ENCODE assay signal across 19 mouse cellular contexts in the genomic region with DNA sequence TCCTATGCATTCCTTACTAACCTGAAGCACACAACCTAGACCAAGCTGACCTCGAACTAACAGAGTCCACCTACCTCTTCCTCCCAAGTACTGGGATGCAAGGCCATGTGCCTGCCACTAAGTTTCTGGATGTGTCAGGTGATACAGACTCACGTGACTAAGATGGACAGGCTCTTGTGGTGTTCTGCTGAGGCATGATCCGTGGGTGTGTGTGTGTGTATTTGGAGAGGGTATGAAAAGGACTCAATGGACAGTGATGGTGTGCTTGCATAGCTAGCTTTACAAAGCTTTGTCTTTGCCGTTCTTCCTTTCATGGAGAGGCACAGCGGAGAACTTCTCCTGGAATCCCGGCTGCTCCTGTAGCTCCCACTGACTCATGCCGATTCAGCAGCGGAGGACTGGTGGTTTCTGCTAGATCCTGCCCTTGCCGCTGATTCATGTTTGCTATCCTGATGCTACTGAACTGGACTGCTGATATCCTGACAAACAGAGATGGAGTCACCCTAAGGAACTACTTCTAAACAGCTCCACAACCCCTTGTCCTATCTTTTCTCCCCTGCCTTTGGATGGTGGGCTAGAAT. TPM values are rescaled to one million over a fixed set of nuclear protein-coding genes. Genes with fewer than 3 reads are reported as not detected.
A peak's percentile ranks its signal among the peaks of the same experiment; 100 is the strongest.
DNase-seq lines count a peak whose midpoint lies in the region; ATAC-seq and TF ChIP-seq lines count a peak whose summit lies in the region.
"Had no signal": no experiment of that assay in that cellular context is flagged by ENCODE, and none has a peak within 500 bp of the region (broad histone marks: within the 10 kb centered on the region; RNA-seq: fewer than 3 reads in every experiment).

No protein-coding gene starts in this region.

- 63% methylated on average over 9 of the region's 9 CpGs for WGBS in lung, postnatal 0 days
- 63% methylated on average over 9 of the region's 9 CpGs for WGBS in intestine, postnatal 0 days

- TF ChIP-seq CTCF in lung, postnatal 0 days (IDR thresholded peaks at IDR 0.05), result no peak
- TF ChIP-seq CTCF in intestine, postnatal 0 days (IDR thresholded peaks at IDR 0.05; ENCODE audit: low read depth), result no peak

- H3K4me3 ChIP-seq in lung, postnatal 0 days (ENCODE audit: low read depth, low read length), result no peak overlapping the region
- H3K4me3 ChIP-seq in intestine, postnatal 0 days (ENCODE audit: low read depth, low read length), result no peak overlapping the region
- H3K4me3 ChIP-seq: forebrain, embryonic 15.5 days; midbrain, embryonic 10.5 days; neural tube, embryonic 12.5 days had no signal

- H3K9ac ChIP-seq in lung, postnatal 0 days (replicated peaks; ENCODE audit: low read depth), result no peak overlapping the region
- H3K9ac ChIP-seq in intestine, postnatal 0 days (ENCODE audit: low read depth, low read length), result no peak overlapping the region
- H3K9ac ChIP-seq: forebrain, embryonic 15.5 days; neural tube, embryonic 12.5 days had no signal

- H3K4me2 ChIP-seq in lung, postnatal 0 days (replicated peaks; ENCODE audit: low read depth, low read length), result no peak overlapping the region
- no peak overlapping the region for H3K4me2 ChIP-seq in intestine, postnatal 0 days (replicated peaks; ENCODE audit: low read depth)
- H3K4me2 ChIP-seq: forebrain, embryonic 15.5 days; heart, embryonic 11.5 days; neural tube, embryonic 12.5 days had no signal

- intact Hi-C loops in gastrocnemius, postnatal 36 days (cut with DNase I), result no loop called here

- peak; percentile 18 for ATAC-seq in lung, postnatal 0 days
- no peak for ATAC-seq in intestine, postnatal 0 days
- ATAC-seq: forebrain, embryonic 15.5 days; hindbrain, postnatal 0 days had no signal

- H3K9me3 ChIP-seq in lung, postnatal 0 days (ENCODE audit: low read length), result no peaks in the 10 kb centered on the region
- H3K9me3 ChIP-seq in intestine, postnatal 0 days (ENCODE audit: control insufficient read depth), result no peaks in the 10 kb centered on the region
- H3K9me3 ChIP-seq: forebrain, embryonic 15.5 days; midbrain, embryonic 10.5 days; neural tube, embryonic 12.5 days had no signal

- H3K4me1 ChIP-seq in lung, postnatal 0 days (ENCODE audit: insufficient read depth, low read depth, low read length), result peaks cover 6% of the 10 kb centered on the region; the same call in 1 of the 2 replicates
- peaks cover 4% of the 10 kb centered on the region; the same call in 1 of the 2 replicates for H3K4me1 ChIP-seq in intestine, postnatal 0 days (replicated peaks; ENCODE audit: control insufficient read depth, insufficient read depth, low read length)

- H3K27ac ChIP-seq in lung, postnatal 0 days (ENCODE audit: low read length), result peak overlapping the region; percentile 88
- peak overlapping the region; percentile 54; the same call in 1 of the 2 replicates for H3K27ac ChIP-seq in intestine, postnatal 0 days (ENCODE audit: low read depth, low read length)
- H3K27ac ChIP-seq: forebrain, embryonic 15.5 days; hindbrain, postnatal 0 days; midbrain, embryonic 10.5 days; neural tube, embryonic 12.5 days had no signal

- TF ChIP-seq EP300 in lung, postnatal 0 days (IDR thresholded peaks at IDR 0.05), result no peak

- H3K36me3 ChIP-seq in lung, postnatal 0 days (ENCODE audit: insufficient read depth, low read length), result no peaks in the 10 kb centered on the region
- no peaks in the 10 kb centered on the region for H3K36me3 ChIP-seq in intestine, postnatal 0 days (ENCODE audit: control insufficient read depth, insufficient read depth)
- H3K36me3 ChIP-seq: forebrain, embryonic 15.5 days; midbrain, embryonic 10.5 days; neural tube, embryonic 12.5 days had no signal

- H3K27me3 ChIP-seq in lung, postnatal 0 days (replicated peaks; ENCODE audit: insufficient read depth, low read length), result no peaks in the 10 kb centered on the region
- H3K27me3 ChIP-seq in intestine, postnatal 0 days (replicated peaks; ENCODE audit: control insufficient read depth, insufficient read depth, low read length), result no peaks in the 10 kb centered on the region
- H3K27me3 ChIP-seq: forebrain, embryonic 15.5 days; neural tube, embryonic 12.5 days had no signal

- DNase-seq in adrenal gland, adult (ENCODE audit: inconsistent age in 2 of 2, low spot score in 1 of 2), result peak; percentile 55 to 57
- no peak for DNase-seq in adrenal gland, postnatal 10 days
- DNase-seq in lung, postnatal 0 days (ENCODE audit: low spot score), result no peak
- DNase-seq in lung, postnatal 25 days (ENCODE audit: low spot score), result no peak
- no peak for DNase-seq in gastrocnemius, postnatal 36 days
- no peak for DNase-seq in spleen, adult 12 weeks (ENCODE audit: low spot score)
- no peak for DNase-seq in embryo, embryonic 10 days (ENCODE audit: low spot score)
- DNase-seq: cerebellum, adult 18-20 months; cerebellum, postnatal 36 days; layer of hippocampus, postnatal 36 days; thymus, adult 18-20 months had no signal

RNA-seq across cellular contexts. Expression of a gene that starts 16.7 kb away (rescaled TPM):
- 10 to 100 TPM; 58.5 to 60.9 TPM for total RNA-seq in adrenal gland, postnatal 10 days (2021)
- 75.4 and 83.4 TPM in 2 replicates for polyA plus RNA-seq in lung, postnatal 0 days (2015; fragmentation: Nextera tagmentation; extraction: Ambion mirVana)
- polyA plus RNA-seq in intestine, postnatal 0 days (2015; fragmentation: Nextera tagmentation; extraction: Ambion mirVana), result 139 and 143 TPM in 2 replicates
- 1 to 10 TPM; 3.7 to 4.5 TPM for total RNA-seq in gastrocnemius, postnatal 36 days (2021)

RNA-seq across cellular contexts. Expression of a gene that starts 22.1 kb away (rescaled TPM):
- 10 to 100 TPM in 1 of 2 experiments, 1 to 10 TPM in 1; 9.6 to 15.7 TPM for total RNA-seq in adrenal gland, postnatal 10 days (2021)
- polyA plus RNA-seq in lung, postnatal 0 days (2015; fragmentation: Nextera tagmentation; extraction: Ambion mirVana), result 0.61 and 0.76 TPM in 2 replicates
- 1.0 and 1.6 TPM in 2 replicates for polyA plus RNA-seq in intestine, postnatal 0 days (2015; fragmentation: Nextera tagmentation; extraction: Ambion mirVana)
- under 1 TPM; 0.18 to 0.25 TPM for total RNA-seq in gastrocnemius, postnatal 36 days (2021)
- total RNA-seq: hematopoietic stem cell, adult 5-6 weeks; left cerebral cortex, postnatal 25 days had no signal

RNA-seq across cellular contexts. Expression of a gene that starts 24.0 kb away (rescaled TPM):
- total RNA-seq in adrenal gland, postnatal 10 days (2021), result 100 to 1,000 TPM; 179 to 189 TPM
- polyA plus RNA-seq in lung, postnatal 0 days (2015; fragmentation: Nextera tagmentation; extraction: Ambion mirVana), result 60.6 and 67.7 TPM in 2 replicates
- 204 and 208 TPM in 2 replicates for polyA plus RNA-seq in intestine, postnatal 0 days (2015; fragmentation: Nextera tagmentation; extraction: Ambion mirVana)
- 100 to 1,000 TPM; 142 to 144 TPM for total RNA-seq in gastrocnemius, postnatal 36 days (2021)

RNA-seq across cellular contexts. Expression of a gene that starts 41.0 kb away (rescaled TPM):
- total RNA-seq in adrenal gland, postnatal 10 days (2021), result 10 to 100 TPM; 20.6 to 20.9 TPM
- polyA plus RNA-seq in lung, postnatal 0 days (2015; fragmentation: Nextera tagmentation; extraction: Ambion mirVana), result 29.8 and 33.4 TPM in 2 replicates
- polyA plus RNA-seq in intestine, postnatal 0 days (2015; fragmentation: Nextera tagmentation; extraction: Ambion mirVana), result 22.8 and 23.3 TPM in 2 replicates
- total RNA-seq in gastrocnemius, postnatal 36 days (2021), result 1 to 10 TPM; 4.8 to 6.3 TPM

RNA-seq across cellular contexts. Expression of a gene that starts 41.1 kb away (rescaled TPM):
- total RNA-seq in adrenal gland, postnatal 10 days (2021), result 10 to 100 TPM; 60.0 to 62.2 TPM
- polyA plus RNA-seq in lung, postnatal 0 days (2015; fragmentation: Nextera tagmentation; extraction: Ambion mirVana), result 209 and 215 TPM in 2 replicates
- 68.7 and 73.4 TPM in 2 replicates for polyA plus RNA-seq in intestine, postnatal 0 days (2015; fragmentation: Nextera tagmentation; extraction: Ambion mirVana)
- total RNA-seq in gastrocnemius, postnatal 36 days (2021), result 10 to 100 TPM; 19.9 to 23.8 TPM

Comparison
In these comparisons a context has a peak if more than half of its experiments do, and no peak if none do; other contexts are left out.
1. DNase-seq: peak in adrenal gland, adult (2 of 2); none in adrenal gland, postnatal 10 days (single experiment), lung, postnatal 0 days (single experiment), lung, postnatal 25 days (single experiment), gastrocnemius, postnatal 36 days (0 of 2), spleen, adult 12 weeks (single experiment) and embryo, embryonic 10 days (single experiment).
2. RNA of a gene that starts 16.7 kb away (total RNA-seq): 58.5 to 60.9 TPM in adrenal gland, postnatal 10 days; 3.7 to 4.5 TPM in gastrocnemius, postnatal 36 days; every median in the first group is over 10 times any median in the second.
3. RNA of a gene that starts 22.1 kb away (total RNA-seq): 9.6 to 15.7 TPM in adrenal gland, postnatal 10 days; 0.18 to 0.25 TPM in gastrocnemius, postnatal 36 days; every median in the first group is over 4 times any median in the second.